Mouse (Mus musculus) myocyte (in vitro differentiated cells): ENCODE results near the gene Smad1.

Source experiments
- POLR2A ChIP-seq: IDR thresholded peaks from one replicate; pipeline ENCODE4 v1.6.1; 2011; ENCODE audit warnings: low read depth, mild to moderate bottlenecking, control low read depth, moderate library complexity; ENCODE audit not compliant: insufficient read length
- USF1 ChIP-seq: IDR thresholded peaks from one replicate; pipeline ENCODE4 v1.6.1; 2011; ENCODE audit warnings: low read depth, mild to moderate bottlenecking, control low read depth, moderate library complexity

DNA sequence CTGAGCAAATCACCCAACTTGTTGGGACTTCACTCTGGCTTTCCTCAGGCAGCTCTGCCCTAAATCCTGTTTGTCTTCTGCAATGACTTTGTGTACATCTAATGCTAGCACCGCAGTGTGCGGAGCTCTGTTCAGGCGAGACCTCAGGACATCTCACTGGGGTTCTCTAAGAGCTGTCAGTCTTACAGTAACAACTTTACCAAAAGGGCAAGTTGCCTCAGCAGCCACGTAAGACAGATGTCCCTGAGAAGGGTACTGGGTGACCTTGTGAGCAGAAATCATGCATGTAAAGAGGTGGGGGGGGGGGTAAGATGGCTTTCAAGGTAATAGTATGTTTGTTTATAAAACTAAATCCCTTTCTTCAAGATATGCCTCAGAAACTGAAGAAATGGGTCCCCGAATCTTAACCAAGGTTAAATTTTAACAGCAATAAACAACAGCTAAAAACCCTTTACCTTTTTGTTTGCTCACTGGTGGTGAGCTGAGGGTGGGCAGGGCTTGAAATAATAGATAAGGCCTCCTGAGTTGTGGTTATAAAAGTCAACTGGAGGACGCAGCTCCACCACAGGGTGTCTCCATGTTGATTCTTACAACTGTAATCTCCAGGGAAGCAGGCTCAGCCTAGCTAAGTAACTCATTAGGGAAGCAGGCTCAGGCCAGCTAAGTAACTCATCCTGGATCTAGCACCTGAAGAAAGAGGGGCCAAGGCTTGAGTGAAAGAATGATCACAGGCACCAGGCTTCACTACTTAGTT, 38.4 kb downstream of the Smad1 start:
- no peak for TF ChIP-seq POLR2A
- no peak for TF ChIP-seq USF1
